Mouse (Mus musculus) lung, embryonic 14.5 days (tissue): ENCODE measurements around the gene Rsrc1. TPM values are rescaled to one million over a fixed set of nuclear protein-coding genes. Genes with fewer than 3 reads are reported as not detected.

Source experiments
- ATAC-seq: fragments of 200-750 bp; cut with Nextera tagmentation; 2 replicates; pipeline ENCODE4 v1.8.0; 2017; ENCODE audit warnings: mild to moderate bottlenecking, moderate TSS enrichment, moderate library complexity; ENCODE audit not compliant: insufficient read depth
- DNase-seq: peaks from one replicate; pipeline ENCODE4 v3.0.0-alpha.2; 2015
- H3K27ac ChIP-seq: fragments of 300-500 bp; sonication (generic); 2 replicates; pipeline ENCODE4 v1.5.1; 2014; ENCODE audit warnings: low read depth, mild to moderate bottlenecking, moderate library complexity
- H3K27me3 ChIP-seq: fragments of 300-500 bp; sonication (generic); 2 replicates; pipeline ENCODE4 v1.6.1; 2014; ENCODE audit warnings: low read length, control low read depth; ENCODE audit not compliant: insufficient read depth
- H3K36me3 ChIP-seq: fragments of 300-500 bp; sonication (generic); 2 replicates; pipeline ENCODE4 v1.6.1; 2014; ENCODE audit warnings: control low read depth; ENCODE audit not compliant: insufficient read depth
- H3K4me1 ChIP-seq: fragments of 300-500 bp; sonication (generic); 2 replicates; pipeline ENCODE4 v1.6.1; 2014; ENCODE audit warnings: antibody characterized with exemption, control low read depth; ENCODE audit not compliant: insufficient read depth
- H3K4me2 ChIP-seq: fragments of 300-500 bp; sonication (generic); 2 replicates; pipeline ENCODE4 v1.6.1; 2014; ENCODE audit warnings: mild to moderate bottlenecking
- H3K4me3 ChIP-seq: fragments of 300-500 bp; sonication (generic); 2 replicates; pipeline ENCODE4 v1.5.1; 2014; ENCODE audit warnings: low read depth, low read length
- H3K9ac ChIP-seq: fragments of 300-500 bp; sonication (generic); 2 replicates; pipeline ENCODE4 v1.6.1; 2014
- H3K9me3 ChIP-seq: fragments of 300-500 bp; sonication (generic); 2 replicates; pipeline ENCODE4 v1.6.1; 2016; ENCODE audit warnings: low read depth, low read length, control low read depth
- CTCF ChIP-seq: IDR thresholded peaks from 2 replicates; pipeline ENCODE4 v1.5.1; 2016; ENCODE audit warnings: antibody characterized with exemption, low read depth
- WGBS: fragments of 180-500 bp; shearing (Covaris S2); extraction: QIAGEN DNeasy Blood & Tissue Kit; methylation state at CpG from one replicate; pipeline ENCODE4 v1.1.7; 2014; 5-methylcytosine and 5-hydroxymethylcytosine counted together
- polyA plus RNA-seq: library from polyadenylated mRNA; unstranded; fragments of >200 nt; fragmentation: Nextera tagmentation; extraction: Ambion mirVana; gene quantifications from 2 replicates; pipeline ENCODE4 v1.2.1, GENCODE M21; 2014

Gene Rsrc1
- polyA plus RNA-seq, 1 experiment from 2014 or later: 38.1 TPM

DNA sequence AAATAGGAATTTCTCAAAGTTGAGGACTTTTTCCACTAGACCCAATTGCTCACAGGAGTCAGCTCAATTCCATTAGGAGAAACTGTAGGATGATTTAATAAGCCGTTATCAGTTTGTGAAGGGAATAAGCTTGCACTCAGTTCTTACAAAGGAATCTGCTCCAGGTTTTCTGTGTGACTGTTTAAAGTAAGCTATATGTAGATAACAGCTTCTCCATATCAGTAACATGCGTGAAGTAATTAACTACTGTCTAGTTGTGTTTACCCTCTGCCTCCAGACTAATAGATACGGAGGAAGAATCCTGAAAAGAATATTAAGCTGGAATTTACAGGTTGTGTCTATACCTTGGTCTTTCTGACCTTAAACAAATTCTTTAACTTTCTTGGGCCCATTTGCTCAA is 299.1 kb downstream of the Rsrc1 start:
- TF ChIP-seq CTCF: no peak
- Histone ChIP-seq H3K27ac (no peak overlapping the region), H3K4me3 (no peak overlapping the region), H3K9ac (no peak overlapping the region), H3K4me1 (no peaks in the 10 kb centered on the region), H3K9me3 (no peaks in the 10 kb centered on the region), H3K27me3 (no peaks in the 10 kb centered on the region), H3K36me3 (no peaks in the 10 kb centered on the region), H3K4me2 (no peak overlapping the region)
- ATAC-seq (no peak), DNase-seq (no peak)
- WGBS: 34% methylated on average over 3 of the region's 3 CpGs

DNA sequence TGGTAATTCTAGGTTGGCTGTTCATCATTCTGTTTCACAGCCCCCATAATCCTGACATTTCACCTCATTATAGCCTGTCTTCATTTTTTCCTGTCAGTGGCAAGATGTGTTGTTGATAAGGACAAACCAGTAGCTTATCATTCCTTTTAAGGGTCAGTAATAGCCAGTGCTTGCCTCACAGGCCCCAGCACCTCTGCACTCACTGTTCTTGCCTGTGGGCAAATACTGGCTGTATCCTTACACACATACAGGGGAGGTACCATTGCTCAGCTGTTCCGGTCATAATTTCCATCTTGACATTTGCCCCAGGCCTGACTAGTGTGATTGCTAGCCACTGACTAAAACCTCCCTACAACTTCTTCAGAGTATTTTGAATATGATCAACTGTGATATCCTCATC is 302.8 kb downstream of the Rsrc1 start:
- Histone ChIP-seq H3K27me3 (no peaks in the 10 kb centered on the region), H3K9me3 (no peaks in the 10 kb centered on the region), H3K4me3 (no peak overlapping the region), H3K4me2 (no peak overlapping the region), H3K9ac (no peak overlapping the region), H3K36me3 (no peaks in the 10 kb centered on the region), H3K27ac (no peak overlapping the region), H3K4me1 (no peaks in the 10 kb centered on the region)
- no peak for TF ChIP-seq CTCF
- ATAC-seq (no peak), DNase-seq (no peak)
- 81% methylated on average over 1 of the region's 1 CpGs for WGBS

- no peaks in the 10 kb centered on the region for H3K27me3 ChIP-seq
- H3K4me1 ChIP-seq: no peaks in the 10 kb centered on the region
- H3K36me3 ChIP-seq: no peaks in the 10 kb centered on the region
- peak; percentile 63 for DNase-seq
- H3K4me3 ChIP-seq: no peak overlapping the region
- no peak overlapping the region for H3K27ac ChIP-seq
- H3K4me2 ChIP-seq: no peak overlapping the region
- WGBS: 39% methylated on average over 4 of the region's 4 CpGs
- no peak for TF ChIP-seq CTCF
- no peak for ATAC-seq
- H3K9ac ChIP-seq: no peak overlapping the region
- no peaks in the 10 kb centered on the region for H3K9me3 ChIP-seq
Measured at GRCm38 (mm10) chr3:67284848-67285247, 303.7 kb downstream of the Rsrc1 start.

GRCm38 (mm10) chr3:67288664-67289063 is 307.5 kb downstream of the Rsrc1 start:
- H3K9ac ChIP-seq: no peak overlapping the region
- 92% methylated on average over 7 of the region's 7 CpGs for whole genome bisulfite sequencing
- no peak for ATAC-seq
- no peaks in the 10 kb centered on the region for H3K9me3 ChIP-seq
- no peaks in the 10 kb centered on the region for H3K36me3 ChIP-seq
- H3K27ac ChIP-seq: no peak overlapping the region
- no peaks in the 10 kb centered on the region for H3K4me1 ChIP-seq
- H3K27me3 ChIP-seq: no peaks in the 10 kb centered on the region
- H3K4me2 ChIP-seq: no peak overlapping the region
- TF ChIP-seq CTCF: no peak
- H3K4me3 ChIP-seq: no peak overlapping the region
- DNase-seq: no peak

DNA sequence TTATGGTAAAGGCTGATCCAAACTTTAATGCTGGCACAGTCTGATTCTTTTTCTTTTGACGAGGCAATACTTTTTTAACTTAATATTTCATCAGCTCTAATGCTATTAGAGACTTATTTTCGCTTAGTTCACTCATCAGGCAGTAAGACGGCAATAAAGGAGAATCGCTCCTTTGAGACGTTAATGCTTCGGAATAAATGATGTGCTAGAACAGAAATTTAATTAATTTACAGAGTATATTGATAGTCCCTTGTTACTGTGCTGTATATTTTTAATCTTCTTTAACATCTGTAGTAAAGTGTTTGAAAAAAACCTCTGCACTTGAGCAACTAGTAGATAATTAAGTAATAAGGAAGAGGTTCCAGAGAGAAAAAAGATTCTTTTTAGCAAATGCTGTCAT is 308.3 kb downstream of the Rsrc1 start:
- H3K4me3 ChIP-seq: no peak overlapping the region
- no peak for TF ChIP-seq CTCF
- H3K9me3 ChIP-seq: no peaks in the 10 kb centered on the region
- 67% methylated on average over 6 of the region's 6 CpGs for WGBS
- H3K27ac ChIP-seq: no peak overlapping the region
- no peaks in the 10 kb centered on the region for H3K27me3 ChIP-seq
- DNase-seq (no peak), ATAC-seq (no peak)
- H3K4me2 ChIP-seq: no peak overlapping the region
- H3K36me3 ChIP-seq: no peaks in the 10 kb centered on the region
- H3K9ac ChIP-seq: no peak overlapping the region
- H3K4me1 ChIP-seq: no peaks in the 10 kb centered on the region

GRCm38 (mm10) chr3:67308725-67309124 is 327.5 kb downstream of the Rsrc1 start:
- Histone ChIP-seq H3K4me2 (no peak overlapping the region), H3K4me3 (no peak overlapping the region), H3K27me3 (no peaks in the 10 kb centered on the region), H3K36me3 (no peaks in the 10 kb centered on the region), H3K27ac (no peak overlapping the region), H3K9ac (no peak overlapping the region), H3K9me3 (no peaks in the 10 kb centered on the region), H3K4me1 (no peaks in the 10 kb centered on the region)
- no peak for TF ChIP-seq CTCF
- ATAC-seq: no peak
- WGBS: 81% methylated on average over 1 of the region's 2 CpGs
- DNase-seq: no peak

DNA sequence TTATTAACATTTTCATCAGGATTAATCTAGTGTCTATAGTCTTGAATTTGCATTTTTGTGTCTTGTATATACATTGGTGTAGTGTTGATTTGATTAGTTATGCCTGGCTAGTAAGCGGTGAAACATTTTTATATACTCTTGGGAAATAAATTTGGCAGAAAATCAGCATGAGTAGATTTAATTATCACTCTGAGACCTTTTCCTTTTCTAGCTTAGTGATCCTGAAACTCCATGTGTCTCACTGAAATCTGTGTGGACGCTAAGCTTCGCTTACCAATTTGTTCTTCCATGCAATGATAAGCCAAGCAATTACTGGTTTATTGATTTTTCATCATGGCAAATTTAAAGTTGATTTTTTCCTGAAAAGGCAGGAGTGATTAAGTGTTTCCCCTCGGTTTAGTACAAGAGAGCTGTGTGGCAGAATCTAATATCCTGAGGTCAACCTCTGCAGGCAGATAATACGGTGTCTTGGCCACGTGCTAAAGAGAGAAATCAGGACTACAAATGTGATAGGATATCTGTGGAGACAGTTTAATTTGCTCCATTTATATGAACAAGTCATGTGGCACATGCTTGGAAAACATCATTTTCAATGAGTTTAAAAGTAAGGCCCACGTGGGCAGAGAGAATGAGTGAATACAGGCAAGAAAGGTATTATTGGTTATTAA is 328.6 kb downstream of the Rsrc1 start:
- no peak for DNase-seq
- Histone ChIP-seq H3K9ac (no peak overlapping the region), H3K9me3 (no peaks in the 10 kb centered on the region), H3K4me3 (no peak overlapping the region), H3K27me3 (no peaks in the 10 kb centered on the region), H3K4me2 (no peak overlapping the region), H3K27ac (no peak overlapping the region), H3K36me3 (no peaks in the 10 kb centered on the region), H3K4me1 (no peaks in the 10 kb centered on the region)
- no peak for TF ChIP-seq CTCF
- no peak for ATAC-seq
- WGBS: 51% methylated on average over 7 of the region's 7 CpGs
